In the genomic region with DNA sequence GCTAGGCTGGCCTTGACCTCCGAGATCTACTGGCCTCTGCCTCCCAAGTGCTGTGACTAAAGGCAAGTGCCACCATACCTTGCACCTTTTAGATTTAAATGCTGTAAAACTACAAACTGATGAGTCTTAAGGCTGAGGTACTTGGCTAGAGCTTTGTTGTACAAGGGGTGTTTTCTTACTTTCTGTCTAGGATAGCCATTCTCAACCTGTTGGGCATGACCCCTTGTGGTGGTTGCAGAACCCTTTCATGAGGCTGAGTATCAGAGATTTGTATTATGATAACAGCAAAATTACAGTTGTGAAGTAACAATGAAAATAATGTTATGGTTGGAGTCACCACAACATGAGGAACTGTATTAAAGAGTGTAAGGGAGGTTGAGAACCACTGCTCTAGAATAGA, we compare ENCODE assay signal across 8 mouse cellular contexts. TPM values are rescaled to one million over a fixed set of nuclear protein-coding genes. Genes with fewer than 3 reads are reported as not detected.
DNase-seq lines count a peak whose midpoint lies in the region; ATAC-seq and TF ChIP-seq lines count a peak whose summit lies in the region.

No protein-coding gene starts in this region.

- TF ChIP-seq POLR2A in kidney, adult 2 months (IDR thresholded peaks at IDR 0.05; ENCODE audit: low read depth, low read length), result no peak
- TF ChIP-seq POLR2A in bone marrow macrophage, adult 2 months (IDR thresholded peaks at IDR 0.05; ENCODE audit: borderline replicate concordance, low read depth, low read length), result no peak

- no peak for ATAC-seq in kidney, embryonic 15.5 days (replicated peaks; ENCODE audit: low FRiP score)
- no peak for ATAC-seq in neural tube, embryonic 12.5 days (ENCODE audit: low FRiP score, low read depth)
- no peak; the same call in 1 of the 2 replicates for ATAC-seq in megakaryocyte progenitor cell, adult 5-6 weeks (replicated peaks; ENCODE audit: poor library complexity)

- peak overlapping the region; percentile 92 for H3K9ac ChIP-seq in kidney, embryonic 15.5 days
- H3K9ac ChIP-seq in neural tube, embryonic 12.5 days, result 0 out of 2 replicates have a peak overlapping the region, but pooled peaks have one; percentile 88

- no peaks in the 10 kb centered on the region for H3K27me3 ChIP-seq in kidney, embryonic 15.5 days
- no peaks in the 10 kb centered on the region for H3K27me3 ChIP-seq in kidney, adult 2 months (replicated peaks; ENCODE audit: control insufficient read depth, insufficient read depth, low read length)
- H3K27me3 ChIP-seq in neural tube, embryonic 12.5 days (replicated peaks), result no peaks in the 10 kb centered on the region

- peaks cover 16% of the 10 kb centered on the region for H3K4me1 ChIP-seq in kidney, embryonic 15.5 days
- peaks cover 7% of the 10 kb centered on the region; the same call in 1 of the 2 replicates for H3K4me1 ChIP-seq in kidney, adult 2 months (ENCODE audit: control insufficient read depth, insufficient read depth, low read length)
- peaks cover 7% of the 10 kb centered on the region for H3K4me1 ChIP-seq in bone marrow macrophage, adult 2 months (ENCODE audit: control insufficient read depth, insufficient read depth, low read length)
- peaks cover 10% of the 10 kb centered on the region for H3K4me1 ChIP-seq in neural tube, embryonic 12.5 days

- H3K4me3 ChIP-seq in kidney, embryonic 15.5 days (replicated peaks), result peak overlapping the region; percentile 91
- no peak overlapping the region for H3K4me3 ChIP-seq in kidney, adult 2 months (ENCODE audit: insufficient read depth, low read depth, low read length)
- peak overlapping the region; percentile 81 for H3K4me3 ChIP-seq in bone marrow macrophage, adult 2 months (ENCODE audit: insufficient read depth, low read length)
- peak overlapping the region; percentile 83; the same call in 1 of the 2 replicates for H3K4me3 ChIP-seq in neural tube, embryonic 12.5 days

- no peaks in the 10 kb centered on the region for H3K9me3 ChIP-seq in kidney, embryonic 15.5 days (replicated peaks)
- H3K9me3 ChIP-seq in neural tube, embryonic 12.5 days, result no peaks in the 10 kb centered on the region

- DNase-seq in kidney, adult 2 months, result no peak
- peak; percentile 53 for DNase-seq in induced T-regulatory cell, adult 2 months (ENCODE audit: low read depth)
- DNase-seq in left cerebral cortex, postnatal 36 days (ENCODE audit: low spot score in 2 of 2), result no peak
- DNase-seq in urinary bladder, postnatal 25 days (ENCODE audit: low spot score), result no peak

- no peak for TF ChIP-seq CTCF in kidney, adult 2 months (conservative IDR thresholded peaks at IDR 0.05; ENCODE audit: insufficient read depth, insufficient read length, low read depth, low read length)
- no peak for TF ChIP-seq CTCF in bone marrow macrophage, adult 2 months (IDR thresholded peaks at IDR 0.05; ENCODE audit: low read depth, low read length)

- peak overlapping the region; percentile 98 for H3K27ac ChIP-seq in kidney, embryonic 15.5 days
- no peak overlapping the region for H3K27ac ChIP-seq in kidney, adult 2 months (ENCODE audit: insufficient read depth, low read depth, low read length)
- H3K27ac ChIP-seq in bone marrow macrophage, adult 2 months (ENCODE audit: insufficient read depth, low read depth, low read length), result peak overlapping the region; percentile 11; the same call in 1 of the 2 replicates
- no peak overlapping the region for H3K27ac ChIP-seq in neural tube, embryonic 12.5 days

- H3K4me2 ChIP-seq in kidney, embryonic 15.5 days, result peak overlapping the region; percentile 65
- H3K4me2 ChIP-seq in neural tube, embryonic 12.5 days (replicated peaks), result peak overlapping the region; percentile 77

- peaks cover 15% of the 10 kb centered on the region for H3K36me3 ChIP-seq in kidney, embryonic 15.5 days
- no peaks in the 10 kb centered on the region for H3K36me3 ChIP-seq in kidney, adult 2 months (ENCODE audit: control insufficient read depth, insufficient read depth, low read length)
- peaks cover 6% of the 10 kb centered on the region; the same call in 1 of the 2 replicates for H3K36me3 ChIP-seq in neural tube, embryonic 12.5 days

- intact Hi-C loops in left cerebral cortex, postnatal 36 days (cut with DNase I), result no loop called here

- 72% methylated on average over 1 of the region's 1 CpGs for WGBS in kidney, embryonic 15.5 days
- WGBS in kidney, adult 2 months, result 70% methylated on average over 1 of the region's 1 CpGs
- 81% methylated on average over 1 of the region's 1 CpGs for WGBS in neural tube, embryonic 12.5 days

RNA-seq across cellular contexts. Expression of a gene that starts 1.2 kb away (rescaled TPM):
- polyA plus RNA-seq in kidney, embryonic 15.5 days (2015; fragmentation: Nextera tagmentation; extraction: Ambion mirVana), result 146 and 147 TPM in 2 replicates
- 72.7 and 81.0 TPM in 2 replicates for polyA plus RNA-seq in kidney, adult 2 months (2012; rRNA removed)
- 53.4 and 65.6 TPM in 2 replicates for polyA plus RNA-seq in bone marrow macrophage, adult 2 months (2012; ENCODE audit: insufficient read depth, insufficient read length, missing spikeins)
- polyA plus RNA-seq in neural tube, embryonic 12.5 days (2016; fragmentation: Nextera tagmentation; extraction: Ambion mirVana), result 129 and 141 TPM in 2 replicates
- total RNA-seq in megakaryocyte progenitor cell, adult 5-6 weeks (2015), result 87.0 and 89.2 TPM in 2 replicates
- 70.5 and 72.5 TPM in 2 replicates for total RNA-seq in megakaryocyte progenitor cell, adult 5-6 weeks (2017)
- 10 to 100 TPM; 60.8 to 74.5 TPM for total RNA-seq in left cerebral cortex, postnatal 36 days (2021)

RNA-seq across cellular contexts. Expression of a gene that starts 1.3 kb away (rescaled TPM):
- polyA plus RNA-seq in kidney, embryonic 15.5 days (2015; fragmentation: Nextera tagmentation; extraction: Ambion mirVana), result 43.1 and 44.1 TPM in 2 replicates
- polyA plus RNA-seq in kidney, adult 2 months (2012; rRNA removed), result 0.09 and 0.15 TPM in 2 replicates
- polyA plus RNA-seq in bone marrow macrophage, adult 2 months (2012; ENCODE audit: insufficient read depth, insufficient read length, missing spikeins), result 12.0 and 13.3 TPM in 2 replicates
- 29.8 and 30.3 TPM in 2 replicates for polyA plus RNA-seq in neural tube, embryonic 12.5 days (2016; fragmentation: Nextera tagmentation; extraction: Ambion mirVana)
- total RNA-seq in megakaryocyte progenitor cell, adult 5-6 weeks (2015), result 34.8 and 40.9 TPM in 2 replicates
- total RNA-seq in megakaryocyte progenitor cell, adult 5-6 weeks (2017), result 27.3 and 42.0 TPM in 2 replicates
- 1 to 10 TPM in 1 of 2 experiments, under 1 TPM in 1; 0.57 to 1.7 TPM for total RNA-seq in left cerebral cortex, postnatal 36 days (2021)

RNA-seq across cellular contexts. Expression of a gene that starts 29.3 kb away (rescaled TPM):
- 25.0 and 28.5 TPM in 2 replicates for polyA plus RNA-seq in kidney, embryonic 15.5 days (2015; fragmentation: Nextera tagmentation; extraction: Ambion mirVana)
- 5.6 and 7.0 TPM in 2 replicates for polyA plus RNA-seq in kidney, adult 2 months (2012; rRNA removed)
- 13.7 and 76.3 TPM in 2 replicates for polyA plus RNA-seq in bone marrow macrophage, adult 2 months (2012; ENCODE audit: insufficient read depth, insufficient read length, missing spikeins)
- polyA plus RNA-seq in neural tube, embryonic 12.5 days (2016; fragmentation: Nextera tagmentation; extraction: Ambion mirVana), result 24.7 and 26.2 TPM in 2 replicates
- total RNA-seq in megakaryocyte progenitor cell, adult 5-6 weeks (2015), result 160 and 206 TPM in 2 replicates
- total RNA-seq in megakaryocyte progenitor cell, adult 5-6 weeks (2017), result 16.6 and 19.9 TPM in 2 replicates
- 10 to 100 TPM; 39.3 to 45.4 TPM for total RNA-seq in left cerebral cortex, postnatal 36 days (2021)

Comparison
In these comparisons a context has a peak if more than half of its experiments do, and no peak if none do; other contexts are left out.
1. H3K27ac ChIP-seq: peak in kidney, embryonic 15.5 days (single experiment) and bone marrow macrophage, adult 2 months (single experiment); none in kidney, adult 2 months (single experiment) and neural tube, embryonic 12.5 days (single experiment).
2. RNA of a gene that starts 1.3 kb away (polyA plus RNA-seq): 43.1 to 44.1 TPM in kidney, embryonic 15.5 days, 29.8 to 30.3 TPM in neural tube, embryonic 12.5 days and 12.0 to 13.3 TPM in bone marrow macrophage, adult 2 months; 0.09 to 0.15 TPM in kidney, adult 2 months; every median in the first group is over 10 times any median in the second.